Mouse (Mus musculus): Measurements from ENCODE around the gene Zfp93.

GRCm38 (mm10) chr7:24254633-24255474 is 15.4 kb upstream of the Zfp93 start, which contains the start of gene Zfp108:
- TF ChIP-seq CTCF (IDR thresholded peaks at IDR 0.05; ENCODE audit: low read depth) (no peak), EP300 (IDR thresholded peaks at IDR 0.05; ENCODE audit: low read depth) (no peak)

Data from heart, postnatal 0 days (tissue).